Mouse (Mus musculus) forebrain, postnatal 0 days (tissue): ENCODE measurements around the gene Tigar. TPM values are rescaled to one million over a fixed set of nuclear protein-coding genes. Genes with fewer than 3 reads are reported as not detected.

Source experiments
- ATAC-seq: fragments of 200-750 bp; cut with Nextera tagmentation; 2 replicates; pipeline ENCODE4 v1.8.0; 2017; ENCODE audit warnings: mild to moderate bottlenecking, moderate library complexity
- DNase-seq: peaks from one replicate; pipeline ENCODE4 v3.0.0-alpha.2; 2015
- H3K27ac ChIP-seq: fragments of 300-500 bp; sonication (generic); 2 replicates; pipeline ENCODE4 v1.5.1; 2014; ENCODE audit warnings: low read depth, mild to moderate bottlenecking, antibody characterized with exemption, low read length, moderate library complexity, mixed read lengths
- H3K27me3 ChIP-seq: fragments of 300-500 bp; sonication (generic); 2 replicates; pipeline ENCODE4 v1.6.1; 2014; ENCODE audit warnings: mild to moderate bottlenecking, low read length, mixed read lengths; ENCODE audit not compliant: insufficient read depth
- H3K36me3 ChIP-seq: fragments of 300-500 bp; sonication (generic); 2 replicates; pipeline ENCODE4 v1.6.1; 2014; ENCODE audit warnings: mild to moderate bottlenecking, moderate library complexity; ENCODE audit not compliant: insufficient read depth
- H3K4me1 ChIP-seq: fragments of 300-500 bp; sonication (generic); 2 replicates; pipeline ENCODE4 v1.6.1; 2014; ENCODE audit warnings: antibody characterized with exemption; ENCODE audit not compliant: insufficient read depth
- H3K4me2 ChIP-seq: fragments of 300-500 bp; sonication (generic); 2 replicates; pipeline ENCODE4 v1.6.1; 2014; ENCODE audit warnings: low read depth, mild to moderate bottlenecking, moderate library complexity
- H3K4me3 ChIP-seq: fragments of 300-500 bp; sonication (generic); 2 replicates; pipeline ENCODE4 v1.5.1; 2014; ENCODE audit warnings: low read depth, low read length, mixed read lengths
- H3K9ac ChIP-seq: fragments of 300-500 bp; sonication (generic); 2 replicates; pipeline ENCODE4 v1.6.1; 2014; ENCODE audit warnings: mild to moderate bottlenecking
- H3K9me3 ChIP-seq: fragments of 300-500 bp; sonication (generic); 2 replicates; pipeline ENCODE4 v1.6.1; 2016; ENCODE audit warnings: low read length
- CTCF ChIP-seq: sonication (generic); IDR thresholded peaks from 2 replicates; pipeline ENCODE4 v1.5.1; 2016; ENCODE audit warnings: antibody characterized with exemption, control low read depth, low read depth
- WGBS: fragments of 180-500 bp; shearing (Covaris S2); extraction: QIAGEN DNeasy Blood & Tissue Kit; methylation state at CpG from one replicate; pipeline ENCODE4 v1.1.7; 2014; 5-methylcytosine and 5-hydroxymethylcytosine counted together
- polyA plus RNA-seq: library from polyadenylated mRNA; unstranded; fragments of >200 nt; fragmentation: Nextera tagmentation; extraction: Ambion mirVana; gene quantifications from 2 replicates; pipeline ENCODE4 v1.2.1, GENCODE M21; 2015
- total RNA-seq: library from RNA; depleted of rRNA; stranded (reverse); fragments of >200 nt; gene quantifications from 2 replicates; pipeline ENCODE4 v1.2.3, GENCODE M21; 2014

The Tigar gene
- total and polyA plus RNA-seq, 2 experiments from 2014 or later, result 6.8 to 9.3 TPM

DNA sequence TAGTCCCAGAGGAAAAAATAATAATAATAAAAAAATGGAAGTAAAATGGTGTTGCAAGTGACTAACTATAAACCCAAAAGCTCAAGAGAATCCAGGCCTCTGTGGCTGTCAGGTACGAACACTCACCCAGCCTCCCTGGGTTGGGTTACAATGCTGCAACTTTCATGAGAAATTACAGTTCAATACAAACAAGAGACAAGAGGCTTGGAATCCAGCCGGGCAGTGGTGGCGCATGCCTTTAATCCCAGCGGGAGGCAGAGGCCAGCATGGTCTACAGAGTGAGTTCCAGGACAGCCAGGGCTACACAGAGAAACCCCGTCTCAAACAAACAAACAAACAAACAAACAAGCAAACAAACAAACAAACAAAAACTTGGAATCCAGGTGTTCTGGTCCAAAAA, 2.6 kb downstream of the Tigar start:
- Histone ChIP-seq H3K9ac (no peak overlapping the region), H3K4me3 (no peak overlapping the region), H3K27ac (no peak overlapping the region), H3K36me3 (no peaks in the 10 kb centered on the region), H3K4me1 (no peaks in the 10 kb centered on the region), H3K27me3 (no peaks in the 10 kb centered on the region), H3K4me2 (no peak overlapping the region), H3K9me3 (no peaks in the 10 kb centered on the region)
- TF ChIP-seq CTCF, result no peak
- ATAC-seq, result no peak
- no peak for DNase-seq
- WGBS, result 52% methylated on average over 5 of the region's 5 CpGs

DNA sequence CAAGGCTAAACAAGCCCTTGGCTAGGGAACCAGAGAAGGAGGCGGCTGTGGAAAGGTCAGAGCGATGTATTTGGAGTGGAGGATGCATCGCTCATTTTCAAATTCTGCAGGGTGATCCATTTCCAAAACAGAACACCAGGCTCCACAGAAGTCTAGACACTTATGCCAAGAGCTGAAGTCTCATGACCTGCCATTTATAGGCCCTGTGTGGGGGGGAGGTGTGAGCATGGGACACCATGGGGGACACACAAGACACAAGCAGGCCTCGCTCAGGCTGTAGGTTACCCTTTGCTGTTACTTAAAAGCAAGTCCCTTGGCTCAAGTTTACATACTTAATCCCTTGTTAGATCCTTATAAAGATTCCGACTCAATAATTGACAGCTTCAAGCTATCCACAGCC, 3.2 kb downstream of the Tigar start:
- Histone ChIP-seq H3K27ac (no peak overlapping the region), H3K9me3 (no peaks in the 10 kb centered on the region), H3K9ac (no peak overlapping the region), H3K4me1 (no peaks in the 10 kb centered on the region), H3K36me3 (peaks cover 4% of the 10 kb centered on the region; the same call in 1 of the 2 replicates), H3K4me3 (no peak overlapping the region), H3K4me2 (no peak overlapping the region), H3K27me3 (no peaks in the 10 kb centered on the region)
- DNase-seq, result no peak
- 81% methylated on average over 5 of the region's 5 CpGs for WGBS
- no peak for TF ChIP-seq CTCF
- ATAC-seq, result no peak

DNA sequence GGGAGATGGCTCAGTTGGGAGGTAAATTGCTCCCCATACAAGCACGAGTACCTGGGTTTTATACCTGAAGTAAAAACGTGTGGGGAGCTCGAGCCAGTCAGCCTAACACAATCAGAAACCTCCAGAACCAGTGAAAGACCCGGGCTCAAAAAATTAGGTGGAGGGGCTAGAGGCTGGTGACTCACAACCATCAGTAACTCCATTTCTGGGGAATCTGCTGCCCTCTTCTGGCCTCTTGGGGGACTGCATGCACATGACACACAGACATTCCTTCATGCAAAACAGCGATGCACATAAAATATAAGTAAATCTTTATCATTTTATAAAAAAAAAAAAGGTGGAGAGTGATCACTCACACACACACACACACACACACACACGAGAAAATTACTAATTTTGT, 4.2 kb downstream of the Tigar start:
- no peak overlapping the region for H3K9ac ChIP-seq
- H3K36me3 ChIP-seq, result peaks cover 13% of the 10 kb centered on the region; the same call in 1 of the 2 replicates
- H3K4me3 ChIP-seq, result no peak overlapping the region
- 65% methylated on average over 6 of the region's 6 CpGs for WGBS
- no peaks in the 10 kb centered on the region for H3K9me3 ChIP-seq
- H3K4me1 ChIP-seq, result no peaks in the 10 kb centered on the region
- no peaks in the 10 kb centered on the region for H3K27me3 ChIP-seq
- H3K4me2 ChIP-seq, result no peak overlapping the region
- DNase-seq (peak; percentile 48), ATAC-seq (no peak)
- TF ChIP-seq CTCF, result peak; percentile 69
- H3K27ac ChIP-seq, result no peak overlapping the region

DNA sequence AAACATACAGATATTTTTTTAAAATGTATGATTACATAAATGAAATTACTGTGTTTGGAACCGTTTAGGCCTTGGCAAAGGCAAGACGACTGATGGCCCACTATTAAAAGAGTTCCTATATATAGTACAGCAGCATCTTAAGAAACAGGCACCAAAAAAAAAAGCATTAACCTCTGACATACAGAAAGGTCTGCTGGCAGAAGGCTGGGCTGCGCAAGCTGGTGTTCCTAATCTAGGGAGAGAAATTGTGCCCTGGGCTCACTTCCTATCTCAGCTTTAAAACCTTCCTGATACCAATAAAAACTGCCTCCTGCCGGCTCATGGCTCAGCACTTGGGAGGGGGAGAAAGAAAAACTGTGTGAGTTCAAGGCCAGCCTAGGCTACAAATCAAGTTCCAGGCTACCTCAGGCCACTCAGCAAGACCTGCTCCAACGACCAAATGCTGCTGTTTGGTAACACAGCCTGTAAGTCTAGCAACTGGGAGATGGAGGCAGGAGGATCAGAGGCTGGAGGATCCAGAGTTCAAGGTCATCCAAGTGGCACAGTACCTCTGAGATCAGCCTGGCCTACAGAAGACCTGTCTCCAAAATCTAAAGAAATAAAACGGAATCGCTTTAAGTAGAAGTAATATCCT, 4.8 kb downstream of the Tigar start:
- no peaks in the 10 kb centered on the region for H3K9me3 ChIP-seq
- TF ChIP-seq CTCF, result no peak
- peaks cover 13% of the 10 kb centered on the region; the same call in 1 of the 2 replicates for H3K36me3 ChIP-seq
- ATAC-seq, result no peak
- H3K4me3 ChIP-seq, result no peak overlapping the region
- no peaks in the 10 kb centered on the region for H3K27me3 ChIP-seq
- 88% methylated on average over 7 of the region's 7 CpGs for WGBS
- no peak overlapping the region for H3K9ac ChIP-seq
- H3K27ac ChIP-seq, result no peak overlapping the region
- H3K4me1 ChIP-seq, result no peaks in the 10 kb centered on the region
- no peak overlapping the region for H3K4me2 ChIP-seq
- no peak for DNase-seq

DNA sequence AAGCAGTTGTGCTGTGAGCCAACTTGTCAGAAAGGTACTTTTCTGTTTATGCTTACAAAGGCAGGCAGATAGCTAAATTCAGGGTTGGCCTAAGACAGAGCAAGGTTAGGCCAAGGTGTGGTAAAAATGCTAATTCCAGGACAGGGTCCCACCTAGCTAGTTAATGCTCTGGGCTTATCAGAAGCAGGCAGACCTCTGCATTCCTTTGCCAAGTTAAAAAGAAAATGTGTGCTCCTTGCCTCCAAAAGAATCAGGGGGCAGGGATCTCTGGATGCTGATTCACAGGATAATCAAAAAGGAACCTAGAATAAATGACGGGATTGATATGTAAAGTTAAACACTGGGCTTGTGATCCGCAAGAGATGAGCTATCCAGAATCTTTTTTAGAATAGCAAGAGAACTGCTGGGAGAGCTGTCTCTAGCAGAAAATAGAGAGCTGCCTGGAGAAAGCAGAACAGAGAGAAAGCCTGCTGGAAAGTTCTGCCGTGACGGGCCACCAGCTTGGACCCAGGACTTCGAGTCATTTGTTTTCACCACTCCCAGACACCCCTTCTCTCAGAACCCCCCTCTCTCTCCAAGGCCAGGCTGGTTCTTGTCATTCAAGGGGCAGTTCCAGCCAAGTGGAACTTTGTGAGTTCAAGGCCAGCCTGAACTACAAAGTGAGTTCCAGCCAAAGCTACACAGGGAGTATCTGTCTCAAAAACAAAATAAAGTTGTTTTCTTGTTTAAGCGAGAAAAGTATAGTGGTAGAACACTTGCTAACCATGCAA, 5.7 kb downstream of the Tigar start:
- ATAC-seq (no peak), DNase-seq (no peak)
- no peak overlapping the region for H3K9ac ChIP-seq
- no peak for TF ChIP-seq CTCF
- whole genome bisulfite sequencing, result 89% methylated on average over 6 of the region's 6 CpGs
- H3K36me3 ChIP-seq, result peaks cover 13% of the 10 kb centered on the region; the same call in 1 of the 2 replicates
- no peaks in the 10 kb centered on the region for H3K27me3 ChIP-seq
- no peaks in the 10 kb centered on the region for H3K9me3 ChIP-seq
- no peak overlapping the region for H3K27ac ChIP-seq
- H3K4me1 ChIP-seq, result no peaks in the 10 kb centered on the region
- no peak overlapping the region for H3K4me3 ChIP-seq
- no peak overlapping the region for H3K4me2 ChIP-seq

DNA sequence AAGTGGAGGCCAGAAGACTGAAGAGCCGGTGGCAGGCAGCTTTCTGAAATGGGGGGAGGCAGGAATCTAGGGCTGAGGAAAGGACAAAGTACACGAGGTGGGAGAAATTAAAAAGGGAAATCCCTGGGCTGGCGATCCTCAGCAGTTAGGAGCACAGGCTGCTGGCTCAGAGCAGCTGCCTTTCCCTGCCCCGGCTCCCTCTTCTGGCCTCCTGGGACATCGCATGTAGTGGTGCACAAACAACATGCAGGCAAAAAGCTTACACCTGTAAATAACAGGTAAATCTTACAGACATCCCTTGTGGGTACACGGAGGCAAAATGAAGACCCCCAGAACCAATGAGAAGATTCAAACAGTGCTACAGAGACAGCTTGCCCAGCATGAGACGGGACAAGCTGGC, 14.8 kb downstream of the Tigar start:
- 61% methylated on average over 7 of the region's 7 CpGs for WGBS
- Histone ChIP-seq H3K4me2 (no peak overlapping the region), H3K4me3 (no peak overlapping the region), H3K27me3 (no peaks in the 10 kb centered on the region), H3K27ac (no peak overlapping the region), H3K9ac (no peak overlapping the region), H3K36me3 (peaks cover 27% of the 10 kb centered on the region), H3K9me3 (no peaks in the 10 kb centered on the region), H3K4me1 (no peaks in the 10 kb centered on the region)
- ATAC-seq (no peak), DNase-seq (no peak)
- TF ChIP-seq CTCF, result peak; percentile 58

DNA sequence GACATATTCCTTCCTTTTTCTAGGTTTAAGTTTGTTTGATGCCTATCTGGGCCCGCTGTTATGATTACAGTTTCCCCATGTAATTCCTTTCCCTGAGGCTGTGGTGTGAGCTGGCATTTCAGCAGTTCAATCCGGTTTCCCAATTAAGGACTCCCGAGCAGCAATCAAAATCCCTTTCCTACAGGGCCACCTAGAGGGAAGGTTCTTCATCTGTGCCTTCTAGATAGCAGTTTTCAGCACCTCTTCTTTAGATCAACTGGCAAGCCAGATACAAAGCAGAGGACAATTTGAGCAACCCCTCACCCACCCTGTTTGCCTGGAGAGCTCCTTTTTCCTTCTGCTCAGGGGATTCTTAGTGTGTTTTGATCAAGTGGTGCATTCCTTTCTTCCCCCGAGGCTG, 22.6 kb downstream of the Tigar start:
- peak; percentile 43 for TF ChIP-seq CTCF
- no peak overlapping the region for H3K27ac ChIP-seq
- H3K9me3 ChIP-seq, result no peaks in the 10 kb centered on the region
- H3K36me3 ChIP-seq, result peaks cover 39% of the 10 kb centered on the region
- no peak overlapping the region for H3K4me2 ChIP-seq
- H3K27me3 ChIP-seq, result no peaks in the 10 kb centered on the region
- DNase-seq (peak; percentile 16), ATAC-seq (peak; percentile 38; the same call in 1 of the 2 replicates)
- WGBS, result 56% methylated on average over 4 of the region's 4 CpGs
- H3K4me3 ChIP-seq, result no peak overlapping the region
- H3K9ac ChIP-seq, result no peak overlapping the region
- no peaks in the 10 kb centered on the region for H3K4me1 ChIP-seq
